Mouse (Mus musculus) hindbrain, postnatal 0 days (tissue): ENCODE results near the gene Zdhhc18. TPM values are rescaled to one million over a fixed set of nuclear protein-coding genes. Genes with fewer than 3 reads are reported as not detected.
A peak's percentile ranks its signal among the peaks of the same experiment; 100 is the strongest.

Source experiments
- ATAC-seq: fragments of 200-750 bp; cut with Nextera tagmentation; 2 replicates; pipeline ENCODE4 v1.8.0; 2017; ENCODE audit warnings: mild to moderate bottlenecking, moderate TSS enrichment, moderate library complexity
- DNase-seq: peaks from one replicate; pipeline ENCODE4 v3.0.0-alpha.2; 2015; ENCODE audit warnings: low spot score
- H3K27ac ChIP-seq: fragments of 300-500 bp; sonication (generic); 2 replicates; pipeline ENCODE4 v1.5.1; 2014; ENCODE audit warnings: mild to moderate bottlenecking
- H3K27me3 ChIP-seq: fragments of 300-500 bp; sonication (generic); 2 replicates; pipeline ENCODE4 v1.6.1; 2014; ENCODE audit warnings: low read length, mixed read lengths; ENCODE audit not compliant: insufficient read depth
- H3K36me3 ChIP-seq: fragments of 300-500 bp; sonication (generic); 2 replicates; pipeline ENCODE4 v1.6.1; 2014; ENCODE audit warnings: low read length, mixed read lengths; ENCODE audit not compliant: insufficient read depth
- H3K4me1 ChIP-seq: fragments of 300-500 bp; sonication (generic); 2 replicates; pipeline ENCODE4 v1.6.1; 2014; ENCODE audit warnings: antibody characterized with exemption, low read length, mixed read lengths; ENCODE audit not compliant: insufficient read depth
- H3K4me2 ChIP-seq: fragments of 300-500 bp; sonication (generic); 2 replicates; pipeline ENCODE4 v1.6.1; 2014; ENCODE audit warnings: low read depth, mild to moderate bottlenecking, low read length, moderate library complexity, mixed read lengths
- H3K4me3 ChIP-seq: fragments of 300-500 bp; sonication (generic); 2 replicates; pipeline ENCODE4 v1.5.1; 2014; ENCODE audit warnings: low read length
- H3K9ac ChIP-seq: fragments of 300-500 bp; sonication (generic); replicated peaks from 2 replicates; pipeline ENCODE4 v1.6.1; 2014; ENCODE audit warnings: mild to moderate bottlenecking, low read length, moderate library complexity, mixed read lengths
- H3K9me3 ChIP-seq: fragments of 300-500 bp; sonication (generic); 2 replicates; pipeline ENCODE4 v1.6.1; 2016; ENCODE audit warnings: low read length, mixed read lengths
- CTCF ChIP-seq: IDR thresholded peaks from 2 replicates; pipeline ENCODE4 v1.5.1; 2016; ENCODE audit warnings: antibody characterized with exemption, control low read depth, low read depth
- WGBS: fragments of 180-500 bp; shearing (Covaris S2); extraction: QIAGEN DNeasy Blood & Tissue Kit; methylation state at CpG from one replicate; pipeline ENCODE4 v1.1.7; 2014; 5-methylcytosine and 5-hydroxymethylcytosine counted together
- polyA plus RNA-seq: library from polyadenylated mRNA; unstranded; fragments of >200 nt; fragmentation: Nextera tagmentation; extraction: Ambion mirVana; gene quantifications from 2 replicates; pipeline ENCODE4 v1.2.1, GENCODE M21; 2015
- total RNA-seq: library from RNA; depleted of rRNA; stranded (reverse); fragments of >200 nt; gene quantifications from 2 replicates; pipeline ENCODE4 v1.2.3, GENCODE M21; 2014

The Zdhhc18 gene
- total and polyA plus RNA-seq, 2 experiments from 2014 or later: 8.2 to 22.6 TPM

- Histone ChIP-seq H3K4me2 (0 out of 2 replicates have a peak overlapping the region, but pooled peaks have one; percentile 16), H3K4me3 (no peak overlapping the region), H3K9ac (0 out of 2 replicates have a peak overlapping the region, but pooled peaks have one; percentile 17), H3K27me3 (no peaks in the 10 kb centered on the region), H3K36me3 (no peaks in the 10 kb centered on the region), H3K27ac (peak overlapping the region; percentile 74), H3K9me3 (no peaks in the 10 kb centered on the region), H3K4me1 (peaks cover 18% of the 10 kb centered on the region)
- DNase-seq (peak; percentile 85), ATAC-seq (peak; percentile 87)
- no peak for TF ChIP-seq CTCF
- 23% methylated on average over 11 of the region's 11 CpGs for WGBS
These were observed 15.2 kb upstream of the Zdhhc18 start for GRCm38 (mm10) chr4:133665118-133665517.

- no peak overlapping the region for H3K9ac ChIP-seq
- no peak overlapping the region for H3K27ac ChIP-seq
- H3K4me3 ChIP-seq: no peak overlapping the region
- no peaks in the 10 kb centered on the region for H3K36me3 ChIP-seq
- H3K4me1 ChIP-seq: peaks cover 28% of the 10 kb centered on the region
- H3K27me3 ChIP-seq: no peaks in the 10 kb centered on the region
- ATAC-seq: no peak
- 75% methylated on average over 8 of the region's 8 CpGs for WGBS
- DNase-seq: no peak
- no peak for TF ChIP-seq CTCF
- H3K4me2 ChIP-seq: no peak overlapping the region
- H3K9me3 ChIP-seq: no peaks in the 10 kb centered on the region
These were observed 13.0 kb upstream of the Zdhhc18 start for GRCm38 (mm10) chr4:133662945-133663344.

DNA sequence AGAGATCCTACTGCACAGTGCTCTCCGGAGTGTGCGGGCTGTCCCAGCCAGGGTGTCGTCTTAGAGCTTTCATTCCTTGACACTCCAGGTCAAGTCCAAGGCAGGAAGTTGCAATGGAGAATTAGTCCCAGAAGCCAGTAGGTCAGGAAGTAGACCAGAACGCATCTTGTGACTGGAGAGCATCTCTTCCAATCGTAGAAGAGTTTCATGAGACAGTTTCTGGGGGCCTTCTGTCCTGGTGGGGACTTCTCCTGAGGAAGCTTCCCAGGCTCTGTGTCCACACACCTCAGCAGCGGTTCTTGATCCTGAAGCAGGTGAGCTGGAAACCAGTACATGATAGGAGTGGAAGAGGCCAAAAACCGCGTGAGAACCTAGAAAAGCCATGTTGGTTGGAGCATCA, 12.5 kb upstream of the Zdhhc18 start:
- TF ChIP-seq CTCF: no peak
- peaks cover 28% of the 10 kb centered on the region for H3K4me1 ChIP-seq

DNA sequence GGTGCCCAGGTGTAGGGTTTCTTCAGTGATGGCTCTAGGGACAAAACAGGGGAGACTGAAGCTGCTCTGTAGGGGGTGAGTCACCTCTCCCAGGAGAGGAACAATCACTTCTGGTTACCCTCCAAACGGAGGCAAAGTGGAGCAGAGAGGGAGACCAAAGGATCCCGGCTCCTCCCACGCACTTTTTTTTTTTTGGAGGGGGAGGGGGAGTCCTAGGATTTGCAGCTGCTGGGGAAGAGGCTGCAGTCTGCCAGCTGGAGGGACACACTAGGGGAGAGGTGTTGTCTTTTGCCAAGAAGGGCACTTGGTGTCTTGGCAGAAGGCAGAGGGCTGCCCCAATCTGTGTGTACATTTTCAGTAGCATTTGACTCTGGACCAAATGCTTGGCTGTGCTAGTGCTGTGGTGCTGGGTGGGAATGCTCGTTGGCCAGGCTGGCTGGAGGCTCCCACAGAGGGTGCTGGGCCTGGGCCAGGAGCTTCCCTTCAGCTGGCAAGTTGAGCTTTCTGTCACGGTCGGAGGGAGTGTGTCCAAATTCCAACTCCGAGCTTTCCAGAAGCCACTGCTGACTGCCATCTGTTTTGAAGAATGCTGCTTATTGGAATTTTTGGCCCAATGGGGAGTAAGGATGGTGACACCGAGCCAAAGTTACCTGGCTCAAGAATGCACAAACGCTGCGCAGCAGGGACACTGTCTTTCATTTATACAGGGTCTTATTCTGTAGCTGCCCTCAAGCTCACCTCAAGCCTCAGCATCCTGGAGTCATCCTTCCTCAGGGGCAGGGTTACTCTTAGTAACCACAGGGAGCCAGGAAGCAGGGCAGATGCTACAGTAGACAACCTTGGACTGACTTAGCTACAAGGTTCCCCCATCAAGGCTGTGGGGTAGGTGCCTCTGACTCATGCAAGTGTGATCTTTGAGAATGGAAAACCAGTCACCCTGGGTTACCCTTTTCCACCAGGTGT, 10.5 kb upstream of the Zdhhc18 start:
- Histone ChIP-seq H3K4me2 (peak overlapping the region; percentile 47), H3K4me3 (0 out of 2 replicates have a peak overlapping the region, but pooled peaks have one; percentile 2), H3K27ac (peak overlapping the region; percentile 77), H3K9ac (peak overlapping the region; percentile 10; the same call in 1 of the 2 replicates), H3K36me3 (no peaks in the 10 kb centered on the region), H3K9me3 (no peaks in the 10 kb centered on the region), H3K27me3 (no peaks in the 10 kb centered on the region), H3K4me1 (peaks cover 28% of the 10 kb centered on the region)
- DNase-seq: peak; percentile 95
- peak; percentile 91 for ATAC-seq
- WGBS: 13% methylated on average over 10 of the region's 10 CpGs
- no peak for TF ChIP-seq CTCF

More for the DNA sequence above, 12.5 kb upstream of the Zdhhc18 start:
- Histone ChIP-seq H3K27me3 (no peaks in the 10 kb centered on the region), H3K4me2 (no peak overlapping the region), H3K9me3 (no peaks in the 10 kb centered on the region), H3K27ac (no peak overlapping the region), H3K36me3 (no peaks in the 10 kb centered on the region), H3K4me3 (no peak overlapping the region), H3K9ac (no peak overlapping the region)
- ATAC-seq (no peak), DNase-seq (no peak)
- WGBS: 93% methylated on average over 8 of the region's 8 CpGs

DNA sequence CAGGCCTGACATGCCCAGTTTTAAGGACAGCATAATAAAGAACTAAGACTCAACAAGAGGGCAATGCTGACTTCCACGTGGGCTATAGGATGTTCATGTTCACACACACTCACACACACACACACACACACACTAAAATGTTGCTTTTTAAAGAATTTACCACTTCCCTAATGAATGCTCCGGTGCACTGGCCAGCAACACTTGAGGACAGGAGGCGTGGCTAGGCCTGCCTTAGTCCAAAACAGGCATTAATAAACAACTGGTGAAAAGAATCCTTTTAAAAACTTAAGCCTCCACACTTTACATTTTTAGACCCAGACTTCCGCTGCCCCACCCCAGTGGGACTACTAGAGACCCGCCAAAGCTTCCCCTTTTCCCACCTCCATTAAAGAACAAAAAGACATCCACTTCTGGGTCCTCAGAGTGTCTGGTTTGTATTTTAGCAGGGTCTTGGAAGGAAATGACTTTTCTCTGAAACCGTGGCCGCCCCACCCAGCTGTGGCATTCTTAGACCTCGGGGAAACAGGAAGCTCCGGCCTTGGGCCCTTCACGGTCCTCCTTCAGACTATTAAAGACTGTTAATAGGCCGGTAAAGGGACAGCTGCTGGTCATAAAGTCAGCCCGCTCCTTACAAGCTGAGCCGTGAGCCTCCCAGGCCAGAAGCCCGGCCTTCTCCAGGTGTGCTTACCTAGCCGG, 9.7 kb upstream of the Zdhhc18 start:
- H3K27ac ChIP-seq: peak overlapping the region; percentile 77
- H3K9me3 ChIP-seq: no peaks in the 10 kb centered on the region
- TF ChIP-seq CTCF: no peak
- peak overlapping the region; percentile 47 for H3K4me2 ChIP-seq
- no peak overlapping the region for H3K4me3 ChIP-seq
- DNase-seq: no peak
- H3K4me1 ChIP-seq: peaks cover 24% of the 10 kb centered on the region
- 16% methylated on average over 15 of the region's 15 CpGs for WGBS
- no peaks in the 10 kb centered on the region for H3K36me3 ChIP-seq
- peak overlapping the region; percentile 10; the same call in 1 of the 2 replicates for H3K9ac ChIP-seq
- no peak for ATAC-seq
- no peaks in the 10 kb centered on the region for H3K27me3 ChIP-seq

DNA sequence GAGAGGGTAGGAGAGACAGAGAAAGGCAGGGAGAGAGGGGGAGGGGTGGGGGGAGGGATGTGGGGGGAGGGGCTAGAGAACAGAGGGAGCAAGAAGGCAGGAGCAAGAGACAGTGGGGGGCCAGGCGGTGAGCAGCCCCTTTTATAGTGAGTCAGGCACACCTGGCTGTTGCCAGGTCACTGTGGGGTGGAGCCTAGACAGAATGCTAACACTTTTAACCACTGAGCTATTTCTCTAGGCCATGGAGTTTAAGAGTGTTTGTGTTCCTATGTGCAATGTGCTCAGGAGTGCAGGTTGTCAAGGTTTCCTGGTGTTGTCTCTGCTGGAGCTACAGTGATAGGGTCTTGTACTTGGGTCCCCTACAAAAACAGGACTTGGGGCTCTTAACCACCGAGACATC, 8.8 kb upstream of the Zdhhc18 start:
- Histone ChIP-seq H3K9me3 (no peaks in the 10 kb centered on the region), H3K9ac (no peak overlapping the region), H3K27ac (no peak overlapping the region), H3K27me3 (no peaks in the 10 kb centered on the region), H3K4me1 (peaks cover 21% of the 10 kb centered on the region), H3K4me3 (no peak overlapping the region), H3K4me2 (no peak overlapping the region), H3K36me3 (no peaks in the 10 kb centered on the region)
- ATAC-seq: no peak
- no peak for DNase-seq
- 48% methylated on average over 2 of the region's 2 CpGs for WGBS
- TF ChIP-seq CTCF: no peak
